Mouse (Mus musculus): ENCODE data around the gene Fads2.

GRCm38 (mm10) chr19:10040866-10041387 is 60.6 kb downstream of the Fads2 start:
- TF ChIP-seq POLR2A (IDR thresholded peaks at IDR 0.05; ENCODE audit: control insufficient read depth, low read depth, low read length) = no peak
- TF ChIP-seq CTCF (IDR thresholded peaks at IDR 0.05; ENCODE audit: control insufficient read depth, insufficient read depth, insufficient replicate concordance, low read depth, low read length) = no peak

Data from testis, adult 2 months (tissue).